Mouse (Mus musculus): ENCODE measurements around the gene Ephb1. TPM values are rescaled to one million over a fixed set of nuclear protein-coding genes. Genes with fewer than 3 reads are reported as not detected.
A peak's percentile ranks its signal among the peaks of the same experiment; 100 is the strongest.

Ephb1 gene
- total RNA-seq, 2 experiments from 2014 or later: 25.8 to 26.6 TPM

DNA sequence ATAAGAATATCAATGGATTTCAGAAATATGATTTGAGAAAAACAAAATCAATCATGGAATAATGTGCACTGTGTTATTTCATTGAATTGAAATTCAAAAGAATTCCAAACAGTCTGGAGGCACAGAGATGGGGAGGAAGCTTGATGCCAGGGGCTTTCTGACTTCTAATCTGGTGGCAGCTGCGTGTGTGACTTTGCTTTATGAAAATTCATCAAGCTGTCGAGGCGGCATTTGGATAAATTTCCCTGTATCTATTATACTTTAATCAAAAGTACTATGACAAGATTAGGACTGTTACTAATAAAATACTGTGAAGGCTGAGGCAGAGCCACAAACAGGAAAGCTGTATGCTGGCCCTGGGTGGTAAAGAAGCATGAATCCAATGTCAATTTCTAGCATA, 451.1 kb downstream of the Ephb1 start:
- peak in 1 of 2 experiments; percentile 5 for DNase-seq

DNA sequence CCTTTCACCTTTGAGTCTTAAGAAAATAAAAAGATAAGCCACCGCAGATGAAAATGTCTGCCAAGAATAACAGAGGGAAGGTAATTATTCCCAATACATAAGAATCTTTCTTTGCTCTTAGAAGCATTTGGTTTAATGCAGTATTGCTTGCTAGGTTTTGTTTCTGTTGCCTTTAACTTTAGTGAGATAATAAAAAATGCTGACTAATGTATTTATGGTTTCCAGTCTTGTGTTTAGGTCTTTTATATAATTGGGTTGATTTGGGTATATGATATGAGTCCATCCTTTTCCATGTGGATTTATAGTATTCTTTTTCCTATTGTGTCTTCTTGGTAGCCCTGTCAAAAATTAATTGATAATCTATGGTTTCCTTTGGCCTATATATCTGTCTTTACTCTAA, 456.6 kb downstream of the Ephb1 start:
- DNase-seq: no peak

DNA sequence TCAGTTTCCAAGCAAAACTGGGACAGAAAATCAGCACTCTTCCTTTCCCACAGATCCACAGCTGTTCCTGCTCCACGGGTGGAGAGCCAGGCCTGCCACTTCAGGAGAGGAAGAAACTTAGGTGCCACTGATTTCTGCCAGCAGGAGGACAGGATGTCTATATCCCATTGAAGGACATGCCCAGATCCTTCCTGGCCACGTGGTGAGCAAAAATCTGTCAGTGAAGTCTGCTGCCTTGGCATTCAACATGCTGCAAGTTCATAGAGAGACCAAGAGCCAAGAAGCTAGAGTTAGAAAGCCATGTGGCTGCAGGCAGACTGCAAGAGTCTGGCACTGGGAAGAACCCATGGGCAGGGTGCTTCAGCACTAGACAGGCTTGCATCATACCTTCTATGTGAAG, 471.2 kb downstream of the Ephb1 start:
- no peak for DNase-seq

GRCm38 (mm10) chr9:101877109-101877987, 477.1 kb downstream of the Ephb1 start:
- no peak for DNase-seq

- DNase-seq: no peak
These were observed 479.2 kb downstream of the Ephb1 start for GRCm38 (mm10) chr9:101875306-101875705.

Small RNA genes within 50 kb of the gene (microRNA-seq; reads per million reads assigned to microRNA genes)
- 0 reads per million in 2 experiments for gene Mir7243

Other genes starting within 250 kb of the Ephb1 start
- gene Ky, start 151.1 kb upstream of the Ephb1 start, total RNA-seq (2021): 1 to 10 TPM; 2.7 to 4.4 TPM